Mouse (Mus musculus): Measurements from ENCODE around the gene Nsmce1.

DNA sequence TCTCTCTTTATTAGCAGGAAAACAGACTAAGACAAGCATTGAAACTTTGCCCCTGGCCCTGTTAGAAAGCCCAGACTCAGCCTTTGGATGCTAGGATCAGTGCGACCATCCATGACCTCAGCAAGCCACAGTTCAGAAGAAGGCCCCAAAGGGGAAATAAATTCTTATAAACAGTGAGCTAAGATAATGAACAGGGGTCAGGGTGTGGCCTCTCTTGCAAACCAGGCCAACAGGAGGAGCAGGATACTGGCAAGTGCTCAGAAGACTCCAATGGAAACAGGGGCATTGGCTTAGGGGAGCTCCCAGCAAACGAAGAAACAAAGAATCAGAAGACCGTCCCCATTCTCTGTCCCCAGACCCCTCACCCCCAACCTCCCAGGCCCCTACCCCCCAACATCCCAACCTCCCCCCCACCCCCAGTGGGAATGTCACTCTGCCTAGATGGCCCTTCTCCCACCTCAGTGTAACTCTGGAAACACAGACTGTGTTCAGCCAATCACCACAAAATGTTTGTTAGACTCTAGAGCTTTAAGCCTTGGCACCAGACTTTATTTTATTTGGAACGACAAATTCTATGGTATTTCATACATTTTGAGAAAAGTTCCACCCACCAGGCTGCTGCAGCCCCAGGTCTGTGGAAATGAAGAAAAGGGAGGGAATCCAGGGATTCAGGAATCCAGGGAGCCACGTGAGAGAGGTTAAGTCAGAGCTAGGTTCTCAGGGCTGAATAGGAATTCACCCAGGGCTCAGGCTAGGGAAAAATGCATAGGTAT lies 23.9 kb upstream of the Nsmce1 start:
- TF ChIP-seq CTCF (IDR thresholded peaks at IDR 0.05; ENCODE audit: low read depth) = no peak
- no peak for TF ChIP-seq EP300 (IDR thresholded peaks at IDR 0.05; ENCODE audit: low read depth)

Measured in liver, embryonic 14.5 days (tissue).